Mouse (Mus musculus) telencephalon, adult 2 months (tissue): ENCODE measurements around the gene Epha6.

ENCODE experiments used
- DNase-seq: peaks from one replicate; pipeline ENCODE4 v3.0.0-alpha.2; 2011; ENCODE audit warnings: low read depth, low spot score

Gene Epha6

DNA sequence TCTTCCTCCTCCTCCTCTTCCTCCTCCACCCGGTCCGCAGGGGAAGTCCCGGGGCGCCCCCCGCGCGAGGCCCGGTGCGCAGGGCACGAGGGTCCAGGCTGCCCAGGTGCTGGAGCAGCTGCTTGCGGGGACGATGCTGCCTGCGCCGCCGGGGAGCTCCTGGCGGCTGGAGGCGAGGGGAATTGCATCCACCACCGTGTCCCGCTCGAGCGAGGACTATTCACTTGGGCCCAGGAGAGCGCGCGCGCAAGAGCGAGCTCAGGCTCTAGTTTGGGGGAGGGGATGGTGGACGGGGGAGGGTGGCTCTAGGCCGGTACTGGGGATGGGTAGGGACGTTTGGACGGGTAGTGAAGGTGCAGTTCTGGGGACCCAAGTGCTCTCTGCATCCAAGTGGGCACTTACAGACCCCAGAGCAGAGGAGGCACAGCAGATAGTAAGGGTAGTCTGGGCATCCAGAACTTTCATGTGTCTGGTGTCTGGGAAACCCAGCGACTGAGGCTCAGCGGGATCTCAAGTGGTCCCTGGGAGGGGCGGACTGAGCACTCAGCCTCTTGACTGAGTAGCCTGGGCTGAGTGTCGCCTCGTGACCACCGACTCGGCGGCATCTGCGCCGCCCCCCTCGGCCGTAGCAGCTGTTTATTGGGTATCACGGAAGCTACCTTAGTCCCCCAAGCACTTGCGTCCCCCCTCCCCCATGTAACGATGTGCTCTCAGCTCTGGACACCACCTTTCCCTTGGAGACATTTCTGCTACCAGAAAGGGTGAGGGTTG is at the start of gene Epha6:
Gene Epha6 (minus strand): TSS at position 471 of the 771 bp plus-strand sequence.
- DNase-seq, result no peak

DNA sequence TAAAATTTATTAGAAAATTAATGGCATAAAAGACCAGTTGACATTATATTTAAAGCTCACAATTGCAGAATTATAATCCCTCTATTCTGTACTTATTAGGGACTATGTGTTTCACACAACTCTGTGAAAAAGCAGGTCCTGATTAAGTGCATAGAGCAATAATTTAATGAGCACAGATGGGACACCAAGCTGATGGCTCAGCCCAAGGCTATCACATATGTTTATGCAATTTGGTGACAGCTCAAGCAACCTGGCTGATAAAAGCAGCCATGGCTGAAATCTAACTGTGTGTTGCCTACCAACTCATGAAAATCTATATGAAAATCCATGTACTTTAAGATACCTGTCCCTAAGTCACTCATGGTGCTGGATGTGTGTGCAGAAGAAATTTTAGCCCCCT is 46.4 kb upstream of the Epha6 start:
- no peak for DNase-seq

DNA sequence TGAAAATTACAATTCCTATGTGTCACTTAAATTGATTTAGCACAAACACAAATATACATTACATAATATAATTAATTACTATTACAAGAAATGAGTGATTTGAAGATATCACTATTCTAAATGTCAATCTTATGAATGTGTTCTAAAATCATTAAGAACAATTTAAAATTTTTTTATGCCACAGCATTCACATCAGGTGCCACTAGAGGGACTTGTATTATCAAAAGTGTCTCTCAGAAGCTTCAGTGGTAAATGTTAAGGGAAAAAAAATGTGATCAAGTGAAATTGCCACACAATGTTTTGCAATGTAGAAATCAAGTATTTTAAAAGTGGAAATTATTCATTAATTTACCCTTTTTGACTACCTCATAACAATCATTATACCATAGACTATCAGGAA is 22.8 kb upstream of the Epha6 start:
- DNase-seq, result no peak

- DNase-seq, result peak; percentile 72
Measured at GRCm38 (mm10) chr16:60605832-60606583, 677 bp upstream of the Epha6 start.

- no peak for DNase-seq
Measured at GRCm38 (mm10) chr16:60604613-60605012, 718 bp downstream of the Epha6 start.

DNA sequence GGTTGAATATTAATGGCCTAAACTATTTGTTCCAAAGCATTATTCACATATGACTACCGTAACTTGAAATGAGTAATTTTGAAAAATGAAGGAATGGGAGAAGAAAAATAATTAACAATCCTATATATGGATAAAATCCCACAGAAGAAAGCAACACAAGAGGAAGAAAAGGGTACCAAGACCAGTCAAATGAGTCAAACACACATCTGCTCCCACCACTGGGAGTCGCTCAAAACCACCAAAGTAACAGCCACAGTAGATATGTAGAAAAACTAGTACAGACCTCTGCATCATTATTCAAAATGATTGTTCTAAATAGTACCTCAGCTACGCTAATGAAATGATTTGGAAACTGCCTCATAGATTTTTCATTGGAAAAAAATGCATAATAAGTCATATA is 20.0 kb downstream of the Epha6 start:
- DNase-seq, result no peak

- DNase-seq, result no peak
Measured at GRCm38 (mm10) chr16:60584695-60585094, 20.6 kb downstream of the Epha6 start.

DNA sequence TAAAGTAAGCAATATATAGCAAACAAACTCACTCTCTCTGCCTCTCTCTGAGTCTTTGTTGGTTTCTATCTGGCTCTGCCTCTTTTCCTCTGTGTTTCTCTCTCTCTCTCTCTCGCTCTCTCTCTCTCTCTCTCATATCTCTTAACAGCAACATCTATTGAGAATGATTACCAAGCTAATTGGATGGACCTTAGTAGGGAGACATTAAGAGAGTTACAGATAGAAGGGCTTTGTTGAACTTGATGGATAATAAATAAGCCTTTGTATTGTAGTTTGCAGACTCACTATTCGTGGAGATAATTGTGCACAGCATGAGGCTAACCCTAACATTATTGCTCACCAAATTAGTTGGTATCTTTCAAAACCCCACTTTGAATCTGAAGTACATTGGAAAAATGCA is 34.8 kb downstream of the Epha6 start:
- no peak for DNase-seq

DNA sequence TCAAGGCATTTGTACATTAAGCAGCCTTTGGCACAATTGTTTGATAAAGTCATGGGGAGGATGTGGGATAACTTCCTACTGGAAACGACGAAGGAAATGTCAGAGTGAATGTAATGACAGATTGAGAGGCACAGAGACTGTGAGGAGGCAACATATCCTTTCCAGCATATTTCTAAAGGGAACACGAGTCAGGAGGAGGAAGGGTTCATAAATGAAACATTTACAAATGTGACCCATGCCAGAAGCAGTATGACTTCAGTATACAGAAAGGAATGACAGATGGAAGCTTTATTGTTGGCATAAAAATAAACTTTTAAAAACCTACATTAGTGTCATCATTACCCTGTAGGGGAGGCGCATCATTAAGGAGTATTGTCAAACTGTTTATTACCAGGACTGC is 60.9 kb downstream of the Epha6 start:
- no peak for DNase-seq

- DNase-seq, result no peak
Measured at GRCm38 (mm10) chr16:60538233-60538632, 67.1 kb downstream of the Epha6 start.

GRCm38 (mm10) chr16:60509707-60510106 is 95.6 kb downstream of the Epha6 start:
- DNase-seq, result no peak

DNA sequence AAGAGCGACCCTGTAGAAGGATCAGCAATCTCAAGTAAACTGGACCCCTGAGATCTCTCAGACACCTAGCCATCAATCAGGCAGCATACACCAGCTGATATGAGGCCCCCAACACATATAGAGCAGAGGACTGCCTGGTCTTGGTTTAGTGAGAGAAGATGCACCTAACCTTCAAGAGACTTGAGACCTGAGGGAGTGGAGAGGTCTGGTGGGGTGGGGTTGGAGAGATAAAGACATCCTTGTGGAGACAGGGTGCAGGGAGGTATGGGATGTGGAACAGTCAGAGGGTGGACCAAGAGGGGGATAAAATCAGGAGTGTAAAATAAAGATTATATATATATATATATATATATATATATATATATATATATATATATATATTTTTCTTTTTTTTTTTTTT is 105.8 kb downstream of the Epha6 start:
- no peak for DNase-seq

DNA sequence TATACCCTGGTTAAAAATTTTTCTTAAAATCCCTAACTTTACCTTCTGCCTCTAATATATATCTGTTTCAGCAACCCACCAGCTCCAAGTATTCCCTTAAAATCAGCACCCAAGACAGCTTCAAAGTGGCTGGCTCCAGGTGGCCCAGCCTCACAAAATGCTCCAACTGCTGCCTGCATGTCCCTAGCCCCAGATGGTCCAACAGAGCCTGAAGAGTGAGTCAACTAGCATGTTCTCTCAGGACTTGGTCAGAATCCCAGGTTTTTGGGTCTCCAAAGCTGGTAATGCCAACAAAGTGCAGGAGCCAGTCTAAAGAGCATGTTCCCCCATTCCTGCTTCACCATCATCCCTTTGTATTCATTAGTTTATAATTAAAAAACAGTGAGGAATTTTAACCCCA is 129.6 kb downstream of the Epha6 start:
- DNase-seq, result peak; percentile 13

- DNase-seq, result no peak
Measured at GRCm38 (mm10) chr16:60468200-60468785, 137.0 kb downstream of the Epha6 start.

- DNase-seq, result no peak
Measured at GRCm38 (mm10) chr16:60435283-60435682, 170.0 kb downstream of the Epha6 start.

DNA sequence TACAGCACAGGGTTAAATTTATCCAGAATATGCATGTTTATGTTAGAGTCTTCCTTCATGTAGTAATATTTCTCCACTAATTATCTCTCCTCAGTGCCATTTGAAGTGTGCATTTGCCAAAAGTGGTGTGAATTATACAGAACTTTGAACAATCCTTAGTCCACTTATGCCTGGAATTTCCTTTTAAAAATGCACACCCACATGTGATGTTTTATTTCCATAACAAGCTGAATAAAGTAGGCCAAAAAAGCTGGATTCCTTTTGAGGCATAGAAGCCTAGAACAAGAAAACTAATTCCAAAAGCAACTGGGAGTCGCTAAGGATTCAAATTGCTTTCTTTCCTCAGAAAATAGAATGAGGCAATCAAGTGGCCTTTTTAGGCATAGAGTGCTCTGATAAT is 171.1 kb downstream of the Epha6 start:
- peak; percentile 45 for DNase-seq

DNA sequence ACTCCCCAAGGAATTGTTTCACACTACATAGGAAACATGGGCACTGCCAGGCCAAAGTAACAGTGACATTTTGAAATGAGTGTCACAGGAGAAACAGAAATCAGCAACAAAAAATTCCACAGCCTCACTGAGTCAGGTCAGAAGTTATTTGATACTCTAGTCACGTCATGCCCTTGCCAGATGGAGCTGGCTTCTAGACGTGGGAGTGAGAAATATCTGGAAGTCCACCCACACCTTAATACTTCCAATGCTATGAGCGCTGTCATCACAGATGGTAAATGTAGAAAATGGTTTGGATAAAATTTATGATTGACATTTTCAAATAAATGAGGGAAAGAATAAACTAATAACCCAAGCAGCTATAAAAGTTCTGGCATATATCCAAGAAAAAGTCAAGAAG is 210.0 kb downstream of the Epha6 start:
- peak; percentile 41 for DNase-seq

DNA sequence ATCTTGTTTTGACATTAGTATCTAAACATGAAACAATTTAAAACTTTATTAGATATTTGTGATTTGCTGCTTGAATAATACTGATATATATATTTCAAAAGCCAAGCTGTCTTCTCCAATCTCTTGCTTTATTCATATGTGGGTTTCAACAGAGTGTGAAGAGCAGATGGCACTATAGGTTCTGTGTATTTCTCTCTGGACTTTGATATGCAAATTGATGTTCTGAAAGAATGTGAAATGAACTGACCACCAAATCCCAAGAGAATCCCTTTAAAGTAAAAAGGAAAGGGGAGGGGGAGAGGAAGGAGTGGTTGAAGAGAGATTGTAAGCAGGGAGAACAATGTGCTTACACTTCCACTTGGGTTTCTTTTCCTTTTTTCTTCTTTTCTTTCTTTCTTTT is 212.4 kb downstream of the Epha6 start:
- no peak for DNase-seq

DNA sequence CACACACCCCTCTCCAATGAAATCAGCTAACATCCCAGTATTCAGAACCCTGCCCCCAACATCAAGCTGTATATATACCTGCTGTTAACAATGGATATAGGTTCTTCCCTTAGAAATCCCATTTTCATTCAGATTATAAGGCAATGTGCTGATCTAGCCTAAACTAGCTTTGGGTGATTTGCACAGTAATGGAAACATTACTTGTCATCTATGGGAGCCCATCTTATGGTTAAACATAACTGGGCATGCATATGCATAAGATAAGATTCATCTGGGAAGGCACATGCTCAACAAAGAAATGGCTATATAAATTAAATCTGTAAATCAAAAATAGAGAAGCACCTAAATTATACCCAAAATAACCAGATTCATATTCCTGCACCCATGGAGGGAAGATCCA is 230.2 kb downstream of the Epha6 start:
- no peak for DNase-seq

- no peak for DNase-seq
Measured at GRCm38 (mm10) chr16:60283963-60284362, 321.4 kb downstream of the Epha6 start.

GRCm38 (mm10) chr16:60274109-60274508 is 331.2 kb downstream of the Epha6 start:
- DNase-seq, result no peak
